Mouse (Mus musculus) heart, embryonic 16.5 days (tissue): ENCODE data around the gene Sppl2c. TPM values are rescaled to one million over a fixed set of nuclear protein-coding genes. Genes with fewer than 3 reads are reported as not detected.

ENCODE experiments used
- ATAC-seq: fragments of 200-750 bp; cut with Nextera tagmentation; replicated peaks from 2 replicates; pipeline ENCODE4 v1.8.0; 2017; ENCODE audit warnings: moderate number of reproducible peaks; ENCODE audit not compliant: insufficient read depth, low FRiP score; ENCODE audit errors: extremely low read depth
- H3K27ac ChIP-seq: fragments of 300-500 bp; sonication (generic); 2 replicates; pipeline ENCODE4 v1.5.1; 2014; ENCODE audit warnings: mild to moderate bottlenecking, low read length, control low read depth, moderate library complexity
- H3K27me3 ChIP-seq: fragments of 300-500 bp; sonication (generic); 2 replicates; pipeline ENCODE4 v1.6.1; 2014; ENCODE audit warnings: low read length, mixed read lengths; ENCODE audit not compliant: control insufficient read depth, insufficient read depth
- H3K36me3 ChIP-seq: fragments of 300-500 bp; sonication (generic); 2 replicates; pipeline ENCODE4 v1.6.1; 2014; ENCODE audit not compliant: control insufficient read depth, insufficient read depth
- H3K4me1 ChIP-seq: fragments of 300-500 bp; sonication (generic); 2 replicates; pipeline ENCODE4 v1.6.1; 2014; ENCODE audit warnings: low read length, mixed read lengths; ENCODE audit not compliant: control insufficient read depth, insufficient read depth
- H3K4me2 ChIP-seq: fragments of 300-500 bp; sonication (generic); 2 replicates; pipeline ENCODE4 v1.6.1; 2014; ENCODE audit warnings: low read depth, mild to moderate bottlenecking, control low read depth, low read length
- H3K4me3 ChIP-seq: fragments of 300-500 bp; sonication (generic); 2 replicates; pipeline ENCODE4 v1.5.1; 2014; ENCODE audit warnings: mild to moderate bottlenecking, control low read depth, low read length
- H3K9ac ChIP-seq: fragments of 300-500 bp; sonication (generic); 2 replicates; pipeline ENCODE4 v1.6.1; 2014; ENCODE audit warnings: low read length, control low read depth
- H3K9me3 ChIP-seq: fragments of 300-500 bp; sonication (generic); replicated peaks from 2 replicates; pipeline ENCODE4 v1.6.1; 2016; ENCODE audit warnings: low read length; ENCODE audit not compliant: control insufficient read depth
- WGBS: fragments of 180-500 bp; shearing (Covaris S2); extraction: QIAGEN DNeasy Blood & Tissue Kit; methylation state at CpG from one replicate; pipeline ENCODE4 v1.1.7; 2014; 5-methylcytosine and 5-hydroxymethylcytosine counted together
- polyA plus RNA-seq: library from polyadenylated mRNA; unstranded; fragments of >200 nt; fragmentation: Nextera tagmentation; extraction: Ambion mirVana; gene quantifications from 2 replicates; pipeline ENCODE4 v1.2.1, GENCODE M21; 2015

The Sppl2c gene
- polyA plus RNA-seq, 1 experiment from 2014 or later, result not detected

- Histone ChIP-seq H3K9me3 (no peaks in the 10 kb centered on the region), H3K4me3 (peak overlapping the region; percentile 81), H3K9ac (peak overlapping the region; percentile 42; the same call in 1 of the 2 replicates), H3K4me2 (peak overlapping the region; percentile 96), H3K27ac (no peak overlapping the region), H3K36me3 (no peaks in the 10 kb centered on the region), H3K27me3 (peaks cover 51% of the 10 kb centered on the region), H3K4me1 (peaks cover 16% of the 10 kb centered on the region)
- under 1% methylated on average over 72 of the region's 72 CpGs for WGBS
- 0 out of 2 replicates have a peak, but pooled peaks have one; percentile 11 for ATAC-seq
These were observed 46.3 kb downstream of the Sppl2c start for GRCm38 (mm10) chr11:104232141-104233061.

GRCm38 (mm10) chr11:104233101-104233500, 47.0 kb downstream of the Sppl2c start:
- no peak overlapping the region for H3K4me2 ChIP-seq
- ATAC-seq, result no peak
- H3K27me3 ChIP-seq, result peaks cover 51% of the 10 kb centered on the region
- no peaks in the 10 kb centered on the region for H3K36me3 ChIP-seq
- 0% methylated on average over 10 of the region's 10 CpGs for WGBS
- no peaks in the 10 kb centered on the region for H3K9me3 ChIP-seq
- H3K9ac ChIP-seq, result no peak overlapping the region
- no peak overlapping the region for H3K27ac ChIP-seq
- H3K4me3 ChIP-seq, result peak overlapping the region; percentile 81
- peaks cover 16% of the 10 kb centered on the region for H3K4me1 ChIP-seq

GRCm38 (mm10) chr11:104233574-104234206, 47.6 kb downstream of the Sppl2c start:
- H3K9ac ChIP-seq, result no peak overlapping the region
- 4% methylated on average over 30 of the region's 30 CpGs for WGBS

GRCm38 (mm10) chr11:104234680-104235079, 48.6 kb downstream of the Sppl2c start:
- Histone ChIP-seq H3K36me3 (no peaks in the 10 kb centered on the region), H3K9ac (no peak overlapping the region), H3K27ac (no peak overlapping the region), H3K4me2 (no peak overlapping the region), H3K4me1 (peaks cover 16% of the 10 kb centered on the region), H3K4me3 (no peak overlapping the region), H3K27me3 (peaks cover 45% of the 10 kb centered on the region), H3K9me3 (no peaks in the 10 kb centered on the region)
- ATAC-seq, result no peak
- WGBS, result 51% methylated on average over 6 of the region's 6 CpGs

More at GRCm38 (mm10) chr11:104233574-104234206, 47.6 kb downstream of the Sppl2c start:
- no peak overlapping the region; the same call in 1 of the 2 replicates for H3K4me2 ChIP-seq
- H3K9me3 ChIP-seq, result no peaks in the 10 kb centered on the region
- H3K4me1 ChIP-seq, result peaks cover 16% of the 10 kb centered on the region
- ATAC-seq, result no peak
- H3K36me3 ChIP-seq, result no peaks in the 10 kb centered on the region
- H3K4me3 ChIP-seq, result no peak overlapping the region; the same call in 1 of the 2 replicates
- peaks cover 51% of the 10 kb centered on the region for H3K27me3 ChIP-seq
- H3K27ac ChIP-seq, result no peak overlapping the region

GRCm38 (mm10) chr11:104235881-104236280, 49.8 kb downstream of the Sppl2c start:
- peaks cover 11% of the 10 kb centered on the region; the same call in 1 of the 2 replicates for H3K4me1 ChIP-seq
- no peak overlapping the region for H3K27ac ChIP-seq
- H3K9me3 ChIP-seq, result no peaks in the 10 kb centered on the region
- H3K4me3 ChIP-seq, result no peak overlapping the region
- 70% methylated on average over 2 of the region's 2 CpGs for WGBS
- ATAC-seq, result no peak
- peaks cover 45% of the 10 kb centered on the region for H3K27me3 ChIP-seq
- no peaks in the 10 kb centered on the region for H3K36me3 ChIP-seq
- no peak overlapping the region for H3K4me2 ChIP-seq
- H3K9ac ChIP-seq, result no peak overlapping the region

- Histone ChIP-seq H3K36me3 (no peaks in the 10 kb centered on the region), H3K4me3 (no peak overlapping the region), H3K27ac (no peak overlapping the region), H3K9ac (no peak overlapping the region), H3K4me1 (peaks cover 5% of the 10 kb centered on the region; the same call in 1 of the 2 replicates), H3K9me3 (no peaks in the 10 kb centered on the region), H3K27me3 (peaks cover 41% of the 10 kb centered on the region), H3K4me2 (no peak overlapping the region)
- ATAC-seq, result no peak; the same call in 1 of the 2 replicates
- 53% methylated on average over 7 of the region's 7 CpGs for WGBS
These were observed 51.1 kb downstream of the Sppl2c start for GRCm38 (mm10) chr11:104237226-104237625.

- Histone ChIP-seq H3K4me2 (no peak overlapping the region), H3K27me3 (peaks cover 32% of the 10 kb centered on the region), H3K36me3 (no peaks in the 10 kb centered on the region), H3K9ac (no peak overlapping the region), H3K27ac (no peak overlapping the region), H3K4me3 (no peak overlapping the region), H3K9me3 (no peaks in the 10 kb centered on the region), H3K4me1 (no peaks in the 10 kb centered on the region)
- ATAC-seq, result no peak
- 59% methylated on average over 12 of the region's 13 CpGs for WGBS
These were observed 52.0 kb downstream of the Sppl2c start for GRCm38 (mm10) chr11:104237958-104238747.
